Mouse (Mus musculus): ENCODE results near the gene Klhl29. TPM values are rescaled to one million over a fixed set of nuclear protein-coding genes. Genes with fewer than 3 reads are reported as not detected.
"Not testable (repeated sequence)": the region's sequence is repeated elsewhere in the genome, so short reads cannot be mapped to it uniquely, and the experiment has no call there.

Gene Klhl29
- total RNA-seq, 2 experiments from 2014 or later: 18.3 to 18.6 TPM

- DNase-seq (ENCODE audit: low spot score in 2 of 2): no peak
Measured at GRCm38 (mm10) chr12:5359065-5359464, 16.4 kb downstream of the Klhl29 start.

- DNase-seq (ENCODE audit: low spot score in 2 of 2): no peak
Measured at GRCm38 (mm10) chr12:5358497-5358896, 17.0 kb downstream of the Klhl29 start.

GRCm38 (mm10) chr12:5353416-5353815 is 22.1 kb downstream of the Klhl29 start:
- DNase-seq (ENCODE audit: low spot score in 2 of 2): no peak

GRCm38 (mm10) chr12:5352771-5353170 is 22.7 kb downstream of the Klhl29 start:
- no peak for DNase-seq (ENCODE audit: low spot score in 2 of 2)

GRCm38 (mm10) chr12:5350491-5351285 is 24.8 kb downstream of the Klhl29 start:
- DNase-seq (ENCODE audit: low spot score in 2 of 2): no peak

GRCm38 (mm10) chr12:5345088-5345487 is 30.4 kb downstream of the Klhl29 start:
- DNase-seq (ENCODE audit: low spot score in 2 of 2): no peak

- DNase-seq (ENCODE audit: low spot score in 2 of 2): not testable (repeated sequence)
Measured at GRCm38 (mm10) chr12:5344457-5344856, 31.0 kb downstream of the Klhl29 start.

GRCm38 (mm10) chr12:5340151-5340603 is 35.3 kb downstream of the Klhl29 start:
- DNase-seq (ENCODE audit: low spot score in 2 of 2): no peak

GRCm38 (mm10) chr12:5336927-5337712 is 38.4 kb downstream of the Klhl29 start:
- no peak for DNase-seq (ENCODE audit: low spot score in 2 of 2)

- no peak for DNase-seq (ENCODE audit: low spot score in 2 of 2)
Measured at GRCm38 (mm10) chr12:5336331-5336730, 39.2 kb downstream of the Klhl29 start.

GRCm38 (mm10) chr12:5334956-5335355 is 40.5 kb downstream of the Klhl29 start:
- no peak for DNase-seq (ENCODE audit: low spot score in 2 of 2)

- DNase-seq (ENCODE audit: low spot score in 2 of 2): no peak
Measured at GRCm38 (mm10) chr12:5334175-5334574, 41.3 kb downstream of the Klhl29 start.

- no peak for DNase-seq (ENCODE audit: low spot score in 2 of 2)
Measured at GRCm38 (mm10) chr12:5331810-5332484, 43.5 kb downstream of the Klhl29 start.

GRCm38 (mm10) chr12:5330496-5331070 is 44.9 kb downstream of the Klhl29 start:
- no peak for DNase-seq (ENCODE audit: low spot score in 2 of 2)

- DNase-seq (ENCODE audit: low spot score in 2 of 2): no peak
Measured at GRCm38 (mm10) chr12:5322444-5323087, 52.9 kb downstream of the Klhl29 start.

GRCm38 (mm10) chr12:5321017-5321416 is 54.5 kb downstream of the Klhl29 start:
- DNase-seq (ENCODE audit: low spot score in 2 of 2): no peak

GRCm38 (mm10) chr12:5319359-5319973 is 56.0 kb downstream of the Klhl29 start:
- DNase-seq (ENCODE audit: low spot score in 2 of 2): no peak

- no peak for DNase-seq (ENCODE audit: low spot score in 2 of 2)
Measured at GRCm38 (mm10) chr12:5316029-5316567, 59.4 kb downstream of the Klhl29 start.

GRCm38 (mm10) chr12:5307923-5308322 is 67.6 kb downstream of the Klhl29 start:
- no peak for DNase-seq (ENCODE audit: low spot score in 2 of 2)

- DNase-seq (ENCODE audit: low spot score in 2 of 2): no peak
Measured at GRCm38 (mm10) chr12:5305466-5305865, 70.0 kb downstream of the Klhl29 start.

All from adrenal gland, postnatal 4 days (tissue).